Mouse (Mus musculus) sigmoid colon, adult 10 weeks (tissue): Measurements from ENCODE around the gene Gm21319. TPM values are rescaled to one million over a fixed set of nuclear protein-coding genes. Genes with fewer than 3 reads are reported as not detected.

Experiments used
- polyA plus RNA-seq: library from polyadenylated mRNA; stranded (reverse); fragments of 350-450 nt; fragmentation: Illumina TruSeq; extraction: RNeasy Lipid Tissue Mini Kit (QIAGEN cat#74804); gene quantifications from one replicate; pipeline ENCODE4 v1.2.3, GENCODE M21; 2014; ENCODE audit warnings: low read depth, low replicate concordance

The Gm21319 gene
- not detected for polyA plus RNA-seq

GRCm38 (mm10) chr12:87775655-87776054, at the start of gene Gm21319:
Gene Gm21319, minus strand, starts transcription at chr12:87775755.

DNA sequence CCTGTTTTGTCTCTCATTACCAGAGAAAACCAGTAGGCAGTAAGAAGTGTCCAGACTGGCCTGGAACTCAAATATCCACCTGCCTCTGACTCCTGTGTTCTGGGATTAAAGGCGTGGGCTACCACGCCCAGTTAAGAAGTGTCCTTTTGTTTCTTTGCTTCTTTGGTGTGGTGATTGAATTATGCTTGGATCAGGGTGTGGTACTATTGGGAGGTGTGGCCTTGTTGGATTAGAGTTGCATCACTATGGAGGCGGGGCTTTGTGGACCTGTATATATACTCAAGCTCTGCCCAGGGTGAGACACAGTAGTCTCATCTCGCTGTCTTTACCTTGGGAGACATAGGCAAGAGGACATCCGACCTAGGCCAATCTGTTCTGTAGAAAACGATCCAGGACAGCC, 40.7 kb upstream of the Gm21319 start, which contains the start of gene BB287469:
Gene BB287469, plus strand, starts transcription at position 301 of the 400 bp plus-strand sequence.

GRCm38 (mm10) chr12:87795212-87795611, 19.7 kb upstream of the Gm21319 start, which contains the start of gene Gm21936:
Gene Gm21936, plus strand, starts transcription at chr12:87795512.

Other genes with a start within 250 kb of the Gm21319 start
- gene Oog1, start 173.1 kb downstream of the Gm21319 start, polyA plus RNA-seq, result not detected
- gene Gm4027, start 156.9 kb downstream of the Gm21319 start, polyA plus RNA-seq, result not detected
- gene Gm16381, start 131.1 kb downstream of the Gm21319 start, polyA plus RNA-seq, result not detected
- gene Gm21936, start 19.8 kb upstream of the Gm21319 start, polyA plus RNA-seq, result not detected
- not detected for gene BB287469, start 40.8 kb upstream of the Gm21319 start, polyA plus RNA-seq
- not detected for gene Gm2001, start 66.6 kb upstream of the Gm21319 start, polyA plus RNA-seq
- not detected for gene Gm2016, start 98.3 kb upstream of the Gm21319 start, polyA plus RNA-seq
- gene Gm2022, start 119.6 kb upstream of the Gm21319 start, polyA plus RNA-seq, result not detected
- not detected for gene Gm2035, start 144.1 kb upstream of the Gm21319 start, polyA plus RNA-seq
- not detected for gene Gm2042, start 178.3 kb upstream of the Gm21319 start, polyA plus RNA-seq
- not detected for gene Gm2075, start 236.1 kb upstream of the Gm21319 start, polyA plus RNA-seq
- not detected for gene Gm6803, start 243.0 kb upstream of the Gm21319 start, polyA plus RNA-seq